Mouse (Mus musculus) ES-E14 (cell line): ENCODE measurements around the gene Hpn.

Experiments
- CHD2 ChIP-seq: IDR thresholded peaks from 2 replicates; pipeline ENCODE4 v1.6.1; 2014; ENCODE audit warnings: mild to moderate bottlenecking, low read depth, low read length, inconsistent platforms
- MAFK ChIP-seq: IDR thresholded peaks from 2 replicates; pipeline ENCODE4 v1.6.1; 2014; ENCODE audit warnings: mild to moderate bottlenecking, low read depth, low read length, inconsistent platforms; ENCODE audit not compliant: insufficient read depth

GRCm38 (mm10) chr7:31087262-31087661, 27.8 kb downstream of the Hpn start:
- TF ChIP-seq MAFK: no peak
- TF ChIP-seq CHD2: no peak
